Mouse (Mus musculus) naive thymus-derived CD4-positive, alpha-beta T cell, adult 2 months (primary cell): Measurements from ENCODE around the gene Lamtor1.
"Not testable (repeated sequence)": the region's sequence is repeated elsewhere in the genome, so short reads cannot be mapped to it uniquely, and the experiment has no call there.

Experiments
- DNase-seq: peaks from one replicate; pipeline ENCODE4 v3.0.0-alpha.2; 2011; ENCODE audit warnings: low read depth

Lamtor1 gene

DNA sequence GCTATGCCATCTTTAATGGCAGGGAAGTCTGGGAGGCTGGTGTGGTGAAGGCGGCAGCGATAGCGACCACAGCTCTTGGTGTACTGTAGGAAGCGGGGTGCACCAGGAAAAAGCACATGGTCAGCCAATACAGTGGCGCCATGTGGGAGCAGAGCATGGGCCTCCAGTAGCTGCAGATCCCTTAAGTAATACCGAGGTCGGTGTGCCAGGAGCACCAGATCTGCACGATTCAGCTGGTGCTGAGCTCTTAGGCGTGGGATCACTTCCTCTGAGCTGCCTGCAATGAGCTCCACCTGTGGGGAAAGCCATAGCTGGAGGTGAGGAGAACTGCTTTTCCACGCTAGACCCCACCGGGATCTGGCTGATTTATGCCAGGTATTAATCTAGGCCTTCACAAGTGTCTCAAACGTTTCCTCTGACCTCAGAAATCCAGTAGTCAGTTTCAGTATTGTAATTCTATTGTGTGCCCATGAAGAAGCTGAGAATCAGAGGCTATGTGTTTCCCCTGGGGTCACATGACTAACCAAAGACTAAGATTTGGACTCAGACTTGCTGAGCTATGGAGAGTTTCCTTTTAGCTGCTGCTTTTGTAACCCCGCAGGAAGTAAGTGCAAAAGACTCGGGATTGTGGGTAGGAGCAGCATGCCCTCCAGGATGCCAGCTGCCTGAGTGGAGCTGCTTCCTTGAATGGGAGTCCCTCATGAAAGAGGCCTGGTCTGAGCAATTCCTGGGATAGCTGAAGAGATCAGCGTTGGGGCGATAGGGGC, 5.2 kb upstream of the Lamtor1 start:
- DNase-seq: no peak

DNA sequence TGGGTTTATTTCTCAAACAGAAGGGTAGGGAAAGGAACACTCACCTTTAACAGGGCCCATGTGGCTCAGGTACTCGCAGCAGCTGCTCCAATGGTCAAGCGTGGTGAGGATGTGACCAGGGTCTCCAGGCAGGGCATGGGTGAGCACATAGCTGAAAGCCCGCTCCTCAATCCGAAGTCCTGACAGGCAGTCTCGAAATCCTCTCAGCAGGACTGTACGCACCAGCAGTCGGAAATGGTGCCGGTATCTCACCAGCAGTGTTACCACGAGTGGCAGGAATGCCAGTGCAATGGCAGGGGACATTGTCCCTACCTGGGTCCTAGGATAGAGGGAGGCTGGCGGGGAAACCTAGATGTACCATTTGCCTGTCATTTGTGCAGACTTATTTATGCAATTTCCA, 3.7 kb upstream of the Lamtor1 start:
- no peak for DNase-seq

DNA sequence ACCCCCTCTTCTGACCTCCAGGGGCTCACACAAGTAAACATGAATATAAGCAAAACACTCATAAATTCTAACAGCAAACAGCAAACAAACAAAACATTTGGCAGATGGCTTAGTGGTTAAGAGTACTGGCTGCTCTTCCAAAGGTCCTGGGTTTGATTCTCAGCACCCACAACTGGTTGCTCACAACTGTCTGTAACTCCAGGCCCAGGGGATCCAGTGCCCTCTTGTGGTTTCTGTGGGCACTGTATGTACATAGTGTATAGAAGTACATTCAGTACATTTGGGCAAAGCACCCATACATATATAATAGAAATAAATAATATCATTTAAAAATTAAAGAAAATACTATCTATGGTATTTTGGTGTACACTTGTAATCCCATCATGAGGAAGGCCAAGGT, 2.9 kb upstream of the Lamtor1 start:
- DNase-seq: no peak

DNA sequence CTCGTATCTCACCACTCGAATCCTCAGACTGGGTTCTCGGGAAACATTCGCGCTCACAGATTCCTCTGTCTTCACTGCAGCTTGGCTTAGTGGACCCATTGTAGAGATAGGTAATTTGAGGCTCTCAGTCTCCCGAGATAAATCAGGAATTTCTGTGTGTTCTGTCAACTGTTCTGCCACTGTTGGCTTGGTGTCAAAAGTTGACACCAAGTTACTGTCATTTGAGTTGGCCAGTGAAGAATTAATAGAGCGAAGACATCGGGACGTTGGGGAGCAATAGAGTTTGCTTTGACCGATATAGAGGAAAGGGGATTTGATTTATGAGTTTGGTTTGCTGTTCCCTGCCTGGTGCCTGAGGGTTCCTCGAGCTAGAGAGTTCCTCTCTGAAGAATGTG, 580 bp downstream of the Lamtor1 start, which contains the start of gene Tomt:
TSS of gene Tomt (minus strand) at position 73 of the 395 bp plus-strand sequence.
- DNase-seq: no peak

DNA sequence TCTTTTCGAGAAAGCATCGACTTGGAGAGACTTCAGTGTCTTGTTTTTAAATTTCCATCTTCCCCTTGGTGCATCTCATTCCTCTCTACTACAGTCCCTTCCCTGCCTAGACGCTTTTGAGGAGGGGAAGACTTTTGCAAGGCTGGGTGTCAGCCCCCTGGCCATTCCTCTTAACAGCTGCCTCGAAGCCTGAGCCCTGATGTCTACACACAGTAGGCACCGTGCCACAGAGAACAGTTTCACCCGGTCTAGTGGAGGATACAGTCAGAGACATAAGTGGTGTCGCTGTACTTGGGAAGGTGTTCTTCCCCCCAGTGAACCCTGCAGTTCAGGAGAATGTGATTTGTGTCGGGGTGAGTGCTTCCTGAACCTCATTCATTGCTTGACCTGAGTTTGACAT, 992 bp downstream of the Lamtor1 start:
- no peak for DNase-seq

DNA sequence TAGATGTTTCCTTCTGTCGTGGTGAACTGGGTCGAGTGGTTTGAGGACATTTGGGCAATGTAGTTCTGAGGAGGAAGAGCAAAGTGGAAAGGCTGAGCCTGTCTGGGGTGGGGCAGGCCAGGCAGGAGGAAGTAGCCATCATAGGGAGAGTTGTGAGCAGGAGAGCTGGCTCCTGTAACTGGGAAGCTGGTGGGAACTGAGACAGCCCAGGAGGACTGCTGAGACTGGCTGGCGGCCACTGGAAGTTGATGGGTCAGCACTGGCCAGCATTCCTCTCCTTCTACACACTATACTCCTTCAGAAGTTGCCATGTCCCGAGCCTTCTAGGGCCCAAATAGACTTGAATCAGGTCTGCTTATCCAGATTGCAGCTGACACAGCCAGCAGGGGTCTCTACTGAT, 2.7 kb downstream of the Lamtor1 start:
- no peak for DNase-seq

DNA sequence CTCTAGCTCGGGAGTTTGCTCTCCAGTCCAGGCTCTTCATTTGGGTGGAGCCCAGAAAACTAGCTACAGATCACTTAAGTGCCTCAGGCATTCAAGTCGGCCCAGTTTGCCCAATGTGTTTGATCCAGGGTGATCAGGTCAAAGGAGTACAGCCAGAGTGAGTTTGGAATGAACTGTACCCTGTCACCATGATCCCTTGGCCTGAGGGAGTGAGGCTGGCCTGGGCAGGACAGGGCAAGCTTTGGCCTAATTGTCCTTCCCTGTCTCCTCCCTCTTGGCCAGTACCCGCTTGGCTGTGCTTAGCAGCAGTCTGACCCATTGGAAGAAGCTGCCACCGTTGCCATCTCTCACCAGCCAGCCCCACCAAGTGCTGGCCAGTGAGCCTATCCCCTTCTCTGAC, 4.4 kb downstream of the Lamtor1 start:
- DNase-seq: no peak

DNA sequence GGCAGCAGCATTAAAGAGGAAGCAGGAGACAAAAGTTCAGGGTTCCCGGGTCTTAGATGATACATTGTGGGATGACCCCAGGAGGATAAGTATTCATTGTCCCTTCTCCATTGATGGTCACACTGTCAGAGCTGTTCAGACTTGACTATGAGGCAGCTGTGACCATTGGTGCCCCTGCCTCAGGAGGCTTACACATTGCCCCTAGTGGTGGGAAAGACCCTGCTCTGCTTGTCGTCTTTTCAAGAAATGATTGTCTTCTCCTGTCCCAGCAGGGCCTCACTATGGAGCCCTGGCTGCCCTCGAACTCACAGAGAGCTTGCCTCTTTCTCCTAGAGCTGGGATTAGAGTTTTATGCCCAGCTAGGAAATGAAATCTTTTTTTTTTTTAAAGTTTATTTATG, 6.3 kb downstream of the Lamtor1 start:
- no peak for DNase-seq

DNA sequence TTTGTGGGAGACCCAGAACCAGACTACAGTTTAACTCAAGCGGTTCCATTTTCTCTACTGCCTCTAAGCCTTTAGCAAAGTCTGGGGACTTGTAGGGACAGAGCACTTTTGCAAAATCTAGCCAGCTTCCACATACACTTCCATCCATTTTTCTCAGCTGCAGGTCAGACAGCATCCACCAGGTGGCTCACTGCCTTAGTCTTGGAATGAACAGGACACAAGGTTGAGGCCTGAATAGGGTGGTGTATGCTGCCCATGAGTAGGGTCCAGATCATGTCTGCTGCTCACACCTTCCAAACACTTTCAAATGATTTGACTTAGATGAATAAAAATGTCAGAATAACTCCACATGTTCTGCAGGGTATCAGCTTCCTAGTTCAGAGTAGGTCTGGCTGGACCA, 12.4 kb downstream of the Lamtor1 start:
- DNase-seq: peak; percentile 76

DNA sequence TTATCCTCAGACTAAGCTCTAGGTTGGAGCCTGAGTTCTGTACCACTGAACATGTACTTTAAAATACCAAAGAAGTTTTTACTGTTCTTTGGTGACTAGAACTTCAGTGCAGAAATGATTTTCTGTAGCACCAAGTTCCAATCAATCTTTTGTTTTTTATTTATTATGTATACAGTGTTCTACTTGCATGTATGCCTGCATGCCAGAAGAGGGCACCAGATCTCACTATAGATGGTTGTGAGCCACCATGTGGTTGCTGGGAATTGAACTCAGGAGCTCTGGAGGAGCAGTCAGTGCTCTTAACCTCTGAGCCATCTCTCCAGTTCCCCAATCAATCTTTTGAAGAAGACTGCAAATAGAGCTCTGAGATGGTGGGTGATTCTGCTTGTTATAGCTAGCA, 20.2 kb downstream of the Lamtor1 start:
- DNase-seq: not testable (repeated sequence)

DNA sequence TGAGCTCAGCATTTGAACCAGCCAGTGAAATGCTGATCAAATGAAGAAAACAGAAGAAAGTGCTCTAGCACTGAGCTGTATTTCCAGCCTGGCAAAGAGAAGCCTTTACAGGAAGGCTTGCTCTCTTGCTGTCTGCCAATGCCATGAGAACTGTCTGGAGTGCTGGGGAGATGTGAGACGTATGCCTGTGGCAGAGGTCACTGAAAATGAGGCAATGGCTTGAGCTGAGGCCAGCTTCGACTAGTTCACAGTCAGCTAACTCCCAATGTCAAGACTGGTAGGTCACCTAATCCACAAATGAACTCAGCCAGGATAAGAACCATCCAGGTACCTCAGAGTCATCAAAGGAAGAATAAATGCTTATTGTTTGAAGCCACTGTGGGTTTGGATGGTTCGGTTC, 22.4 kb downstream of the Lamtor1 start:
- DNase-seq: no peak

DNA sequence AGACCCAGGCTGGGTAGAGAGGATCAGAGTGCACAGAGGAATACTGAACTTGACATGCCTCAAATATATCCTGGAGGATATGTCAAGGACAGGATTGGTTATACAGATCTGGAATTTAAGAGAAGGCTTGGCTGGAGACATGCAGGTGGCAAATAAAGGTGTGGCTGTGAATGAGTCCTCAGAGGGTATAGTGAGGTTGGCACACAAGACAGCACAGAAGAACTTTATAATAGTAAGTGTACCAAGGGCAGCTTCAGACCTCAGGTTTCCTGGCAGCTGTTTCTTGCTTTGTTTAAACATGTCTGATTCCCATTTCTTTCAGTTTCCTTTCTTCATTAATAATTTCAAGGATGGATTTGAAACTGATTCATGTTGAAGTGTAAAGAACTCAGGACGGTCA, 26.8 kb downstream of the Lamtor1 start:
- DNase-seq: no peak

DNA sequence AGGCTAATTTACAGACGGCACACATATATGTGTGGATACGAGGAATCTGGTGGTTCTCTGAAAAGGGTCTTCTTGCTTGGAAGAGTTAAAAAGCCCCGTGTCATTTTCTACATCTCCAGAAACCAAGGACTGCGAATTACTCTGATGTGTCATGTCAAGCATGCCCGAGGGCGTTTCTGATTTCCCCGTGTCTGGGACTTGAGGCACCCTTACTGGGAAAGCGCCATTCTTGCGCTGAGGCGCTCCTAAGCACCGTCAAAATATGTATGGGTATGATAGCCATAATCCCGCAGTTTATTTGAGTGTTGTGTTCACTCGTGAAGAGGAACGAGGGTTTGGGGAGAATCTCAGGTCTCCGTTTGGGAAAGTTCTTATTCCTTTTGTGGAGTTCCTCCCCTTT, 27.6 kb downstream of the Lamtor1 start:
- DNase-seq: no peak

DNA sequence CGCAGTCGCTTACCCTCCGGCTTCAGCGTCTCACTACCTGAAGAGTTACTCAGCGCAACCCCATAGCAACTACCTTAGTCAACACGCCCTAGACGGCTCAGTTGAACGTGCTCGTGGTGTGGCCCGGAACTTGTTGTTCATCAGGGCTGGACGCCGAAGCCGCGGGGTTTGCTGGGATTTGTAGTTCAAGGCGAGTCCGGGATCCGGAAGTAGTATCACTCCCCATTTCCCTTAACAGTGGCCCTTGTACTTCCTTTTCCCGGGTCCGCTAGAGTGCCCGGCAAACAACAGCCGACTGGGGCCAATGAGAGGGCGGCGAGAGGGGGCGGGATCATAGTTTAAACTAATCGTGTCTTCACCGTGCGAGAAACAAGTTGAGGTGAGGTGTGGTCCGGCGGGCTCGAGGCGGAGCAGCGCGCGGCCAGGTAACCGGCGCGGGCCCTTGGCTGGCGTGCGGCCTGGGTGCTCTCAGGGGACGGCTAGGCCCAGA, 28.1 kb downstream of the Lamtor1 start, which contains the start of the genes Lrrc51 and Numa1:
TSS of gene Lrrc51 (minus strand) at position 145 of the 490 bp plus-strand sequence.
TSS of gene Numa1 (plus strand) at position 361 of the 490 bp plus-strand sequence.
- peak; percentile 95 for DNase-seq

DNA sequence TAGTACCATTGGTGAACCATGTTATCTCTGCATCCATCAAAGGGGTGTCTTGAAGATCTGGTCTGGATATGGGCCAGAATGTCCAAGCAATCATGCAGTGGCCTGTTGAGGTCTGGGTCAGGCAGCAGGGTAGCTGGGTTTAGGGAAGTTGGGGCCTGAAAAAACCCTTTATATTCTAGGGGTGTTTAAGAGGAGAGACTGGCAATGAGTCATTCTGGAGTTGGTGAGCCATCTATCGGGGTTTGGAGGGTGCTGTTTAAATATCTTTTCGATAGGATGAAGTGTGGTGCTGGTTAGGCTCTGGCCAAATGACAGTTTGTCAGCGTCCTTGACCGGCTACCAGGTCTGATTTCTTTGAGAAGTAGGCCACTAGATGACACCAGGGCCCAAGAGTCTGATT, 30.3 kb downstream of the Lamtor1 start:
- no peak for DNase-seq

DNA sequence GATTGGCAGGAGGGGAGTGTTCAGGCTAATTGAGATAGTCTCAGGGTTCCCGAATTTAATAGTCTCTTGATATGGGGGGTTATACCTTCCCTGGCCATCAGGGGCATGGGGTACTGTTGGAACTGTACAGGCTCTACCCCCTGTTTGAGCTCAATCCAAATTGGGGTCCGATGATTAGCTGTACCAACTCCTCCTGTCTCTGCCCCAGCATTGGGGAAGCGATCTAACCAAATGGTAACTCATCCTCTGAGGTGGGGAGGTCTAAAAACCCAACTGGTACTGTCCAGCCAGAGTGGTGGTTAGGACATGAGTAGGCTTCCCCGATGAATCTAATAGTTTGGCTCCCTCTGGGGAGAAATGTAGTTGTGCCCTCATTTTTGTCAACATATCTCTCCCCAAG, 31.3 kb downstream of the Lamtor1 start:
- DNase-seq: no peak

DNA sequence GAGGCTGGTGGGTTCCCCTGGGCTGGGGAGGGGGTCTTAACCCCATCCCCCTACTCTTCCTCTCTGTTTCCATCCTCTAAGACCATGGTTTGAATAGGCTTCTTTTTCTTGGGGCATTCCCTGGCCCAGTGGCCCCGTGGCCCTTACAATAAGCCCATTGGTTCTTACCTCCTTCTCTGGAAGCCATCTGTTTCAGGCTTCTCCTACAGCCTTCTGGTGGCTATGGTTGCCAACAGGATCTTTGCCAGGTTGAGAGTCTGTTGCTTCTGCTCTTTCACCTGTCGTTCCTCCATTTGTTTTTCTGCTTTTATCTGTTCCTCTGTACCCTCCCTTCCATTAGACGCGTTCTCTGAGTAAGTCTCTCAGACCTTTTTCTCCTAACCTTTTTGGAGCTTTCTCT, 31.9 kb downstream of the Lamtor1 start:
- DNase-seq: no peak

DNA sequence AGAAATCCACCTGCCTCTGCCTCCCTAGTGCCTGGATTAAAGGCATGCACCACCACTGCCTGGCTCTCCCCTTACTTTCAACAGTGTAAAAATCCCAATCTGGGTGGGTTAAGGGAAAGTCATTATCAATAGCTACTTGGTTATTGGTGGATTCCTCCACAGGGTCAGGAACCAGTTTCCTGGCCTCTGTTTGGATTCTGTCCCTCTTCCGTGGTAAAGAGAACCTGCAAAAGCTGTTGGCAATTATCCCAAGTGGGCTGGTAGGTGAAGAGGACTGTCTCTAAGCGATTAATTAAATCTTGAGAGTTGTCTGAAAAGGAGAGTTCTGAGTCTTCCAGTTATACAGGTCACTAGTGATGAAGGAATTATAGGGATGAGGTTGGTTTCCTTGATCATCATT, 32.6 kb downstream of the Lamtor1 start:
- no peak for DNase-seq

DNA sequence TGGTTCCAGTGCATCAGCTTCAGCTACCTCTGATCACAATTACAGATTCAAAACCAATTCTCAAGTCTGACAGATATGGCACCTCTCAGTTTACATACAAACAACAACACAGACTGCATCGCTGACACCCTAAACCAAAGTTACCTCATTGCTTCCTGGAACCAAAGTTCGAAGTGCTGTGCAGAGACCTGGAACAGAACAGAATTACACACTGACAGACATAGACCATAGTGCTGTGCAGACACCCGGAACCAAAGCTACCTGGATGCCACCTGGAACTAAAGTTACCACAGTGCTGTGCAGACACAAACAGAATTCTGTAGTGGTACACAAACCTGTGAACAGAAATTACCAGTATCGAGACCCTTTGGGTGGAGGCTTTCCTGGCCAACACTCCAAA, 34.1 kb downstream of the Lamtor1 start:
- no peak for DNase-seq

DNA sequence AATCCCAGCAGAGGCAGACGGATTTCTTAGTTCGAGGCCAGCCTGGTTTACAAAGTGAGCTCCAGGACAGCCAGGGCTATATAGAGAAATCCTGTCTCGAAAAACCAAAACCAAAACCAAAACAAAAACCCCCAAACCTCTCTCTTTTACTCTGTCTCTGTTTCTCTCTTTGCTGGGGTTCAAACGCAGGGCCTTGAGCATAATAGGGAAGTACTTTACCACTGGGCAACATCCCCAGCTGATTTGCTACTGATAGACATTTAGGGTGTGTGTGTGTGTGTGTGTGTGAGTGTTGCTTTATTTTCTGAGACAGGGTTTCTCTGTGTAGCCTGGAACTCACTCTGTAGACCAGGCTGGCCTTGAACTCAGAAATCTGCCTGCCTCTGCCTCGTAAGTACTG, 43.3 kb downstream of the Lamtor1 start:
- not testable (repeated sequence) for DNase-seq

DNA sequence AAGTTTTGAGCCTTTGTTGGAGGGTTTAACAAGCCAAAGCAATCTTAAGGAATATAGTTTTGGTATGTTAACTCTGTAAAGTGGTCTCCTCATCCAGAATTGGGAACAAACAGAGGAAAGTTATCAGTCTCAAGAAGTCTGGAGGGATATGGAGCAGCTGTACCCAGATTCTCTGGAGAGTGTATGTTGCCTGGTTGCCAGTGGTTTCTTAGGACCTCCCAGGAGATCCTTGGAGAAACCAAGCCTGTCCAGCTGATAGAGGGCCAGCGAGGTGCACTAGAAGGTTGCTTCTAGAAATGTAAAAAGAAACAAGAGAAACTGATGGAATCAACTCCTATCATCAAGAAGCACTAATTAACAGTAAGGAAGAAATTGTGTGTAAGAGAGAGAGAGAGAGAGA, 45.9 kb downstream of the Lamtor1 start:
- no peak for DNase-seq

DNA sequence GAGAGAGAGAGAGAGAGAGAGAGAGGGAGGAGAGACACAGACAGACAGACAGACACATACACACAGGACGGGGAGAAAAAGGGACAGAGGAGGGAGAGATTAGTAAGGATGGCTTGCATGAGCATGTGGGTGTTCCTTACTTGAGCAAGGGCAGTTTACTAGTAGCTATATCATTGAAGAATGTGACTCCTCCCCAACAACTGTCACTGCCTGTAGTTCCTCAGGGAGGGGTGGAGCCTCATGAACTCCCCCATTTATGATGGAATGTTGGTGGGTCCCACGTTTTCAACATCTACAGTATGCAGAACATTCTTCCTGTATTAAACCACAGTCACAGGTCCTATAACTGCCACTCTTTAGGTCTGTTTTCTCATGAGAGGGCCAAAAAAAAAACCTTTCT, 46.4 kb downstream of the Lamtor1 start:
- no peak for DNase-seq

DNA sequence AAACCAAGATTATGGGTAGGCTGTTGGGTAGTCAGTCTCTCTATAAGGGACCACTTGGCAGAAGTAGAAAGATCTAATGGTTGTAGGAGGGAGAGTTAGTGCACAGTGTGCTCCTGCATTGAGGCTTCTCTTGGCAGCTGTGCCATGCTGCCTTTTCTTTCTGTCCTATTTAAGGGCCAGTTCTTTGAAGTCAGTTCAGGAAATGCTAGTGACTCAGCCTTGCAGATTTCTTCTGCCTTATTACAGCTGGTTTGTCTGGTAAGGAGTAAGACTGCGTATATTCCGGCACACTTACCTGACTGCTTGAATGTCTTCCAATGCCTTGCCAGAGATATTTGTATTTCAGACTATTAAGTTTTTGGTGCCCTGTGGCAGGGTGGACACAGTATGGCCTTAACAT, 48.5 kb downstream of the Lamtor1 start:
- DNase-seq: no peak

DNA sequence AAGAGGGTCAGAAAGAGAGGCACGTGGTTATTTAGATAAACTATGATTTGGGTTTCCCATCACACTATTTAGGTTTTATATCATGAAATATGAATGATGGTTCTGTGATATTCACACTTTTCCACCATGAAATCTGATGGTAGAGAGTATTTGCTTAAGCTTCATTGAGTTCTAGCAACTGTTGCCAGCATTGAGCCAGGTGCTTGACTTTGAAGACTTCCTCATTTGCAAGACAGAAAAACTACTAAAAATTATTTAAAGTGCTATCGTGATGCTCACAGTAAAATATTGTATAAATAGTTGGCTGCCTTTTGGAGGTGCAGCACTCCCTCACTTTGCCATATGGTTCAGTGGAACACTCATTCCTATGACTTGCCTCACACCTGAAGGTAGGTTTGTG, 49.6 kb downstream of the Lamtor1 start:
- no peak for DNase-seq
